Mouse (Mus musculus): ENCODE data around the gene Cracr2b.
A peak's percentile ranks its signal among the peaks of the same experiment; 100 is the strongest.

The Cracr2b gene

GRCm38 (mm10) chr7:141451928-141452327 is 9.0 kb upstream of the Cracr2b start:
- no peak for DNase-seq (ENCODE audit: low read depth in 1 of 2, low spot score in 2 of 2)

GRCm38 (mm10) chr7:141453636-141454035 is 7.3 kb upstream of the Cracr2b start:
- DNase-seq (ENCODE audit: low read depth in 1 of 2, low spot score in 2 of 2), result no peak

- peak; percentile 73 to 86 for DNase-seq (ENCODE audit: low read depth in 1 of 2, low spot score in 2 of 2)
Measured at GRCm38 (mm10) chr7:141454967-141455551, 5.8 kb upstream of the Cracr2b start, which contains the start of gene Pnpla2. Gene Pnpla2, plus strand, starts transcription at chr7:141455198.

GRCm38 (mm10) chr7:141455610-141456314 is 5.1 kb upstream of the Cracr2b start:
- no peak for DNase-seq (ENCODE audit: low read depth in 1 of 2, low spot score in 2 of 2)

GRCm38 (mm10) chr7:141456739-141457138 is 4.2 kb upstream of the Cracr2b start:
- DNase-seq (ENCODE audit: low read depth in 1 of 2, low spot score in 2 of 2), result no peak

- DNase-seq (ENCODE audit: low read depth in 1 of 2, low spot score in 2 of 2), result no peak
Measured at GRCm38 (mm10) chr7:141457236-141457635, 3.7 kb upstream of the Cracr2b start.

- DNase-seq (ENCODE audit: low read depth in 1 of 2, low spot score in 2 of 2), result no peak
Measured at GRCm38 (mm10) chr7:141457986-141458660, 2.8 kb upstream of the Cracr2b start.

GRCm38 (mm10) chr7:141458661-141459060 is 2.2 kb upstream of the Cracr2b start:
- DNase-seq (ENCODE audit: low read depth in 1 of 2, low spot score in 2 of 2), result no peak

GRCm38 (mm10) chr7:141459301-141459711 is 1.6 kb upstream of the Cracr2b start:
- DNase-seq (ENCODE audit: low read depth in 1 of 2, low spot score in 2 of 2), result no peak

GRCm38 (mm10) chr7:141460001-141460390 is 898 bp upstream of the Cracr2b start:
- DNase-seq (ENCODE audit: low read depth in 1 of 2, low spot score in 2 of 2), result no peak

GRCm38 (mm10) chr7:141461521-141462332 is 833 bp downstream of the Cracr2b start:
- DNase-seq (ENCODE audit: low read depth in 1 of 2, low spot score in 2 of 2), result no peak

- DNase-seq (ENCODE audit: low read depth in 1 of 2, low spot score in 2 of 2), result no peak
Measured at GRCm38 (mm10) chr7:141462333-141462821, 1.5 kb downstream of the Cracr2b start.

- DNase-seq (ENCODE audit: low read depth in 1 of 2, low spot score in 2 of 2), result no peak
Measured at GRCm38 (mm10) chr7:141463824-141464602, 3.1 kb downstream of the Cracr2b start.

- DNase-seq (ENCODE audit: low read depth in 1 of 2, low spot score in 2 of 2), result no peak
Measured at GRCm38 (mm10) chr7:141464603-141465201, 3.8 kb downstream of the Cracr2b start.

- DNase-seq (ENCODE audit: low read depth in 1 of 2, low spot score in 2 of 2), result no peak
Measured at GRCm38 (mm10) chr7:141465388-141466044, 4.6 kb downstream of the Cracr2b start.

GRCm38 (mm10) chr7:141466045-141466394 is 5.1 kb downstream of the Cracr2b start:
- no peak for DNase-seq (ENCODE audit: low read depth in 1 of 2, low spot score in 2 of 2)

GRCm38 (mm10) chr7:141466607-141467148 is 5.8 kb downstream of the Cracr2b start:
- DNase-seq (ENCODE audit: low read depth in 1 of 2, low spot score in 2 of 2), result no peak

- DNase-seq (ENCODE audit: low read depth in 1 of 2, low spot score in 2 of 2), result peak in 1 of 2 experiments; percentile 60
Measured at GRCm38 (mm10) chr7:141467230-141468030, 6.5 kb downstream of the Cracr2b start, which contains the start of gene Cd151. Gene Cd151, plus strand, starts transcription at chr7:141467392.

All from monocyte, adult 2 months (primary cell).